In the genomic region with DNA sequence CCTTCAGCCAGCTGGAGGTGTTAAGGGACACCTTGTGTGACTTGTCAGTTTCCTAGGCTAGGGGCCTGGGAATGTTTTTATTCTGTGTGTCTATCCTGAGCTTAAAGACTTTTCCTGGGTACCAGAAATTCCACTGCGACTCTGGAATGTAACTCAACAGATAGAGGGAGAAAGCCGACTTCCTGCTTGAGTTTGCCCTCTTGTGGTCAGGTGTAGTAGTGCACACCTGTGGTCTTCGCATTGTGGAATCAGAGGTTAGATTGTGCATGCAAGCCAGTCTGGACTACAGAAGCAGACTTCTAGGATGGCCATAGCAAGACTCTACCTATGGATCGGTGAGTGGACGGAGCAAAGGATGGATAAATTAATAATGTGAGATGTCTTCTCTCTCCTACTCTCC, we compare ENCODE assay signal across 7 mouse cellular contexts. TPM values are rescaled to one million over a fixed set of nuclear protein-coding genes. Genes with fewer than 3 reads are reported as not detected.
DNase-seq lines count a peak whose midpoint lies in the region; ATAC-seq and TF ChIP-seq lines count a peak whose summit lies in the region.

No protein-coding gene starts in this region.

- ATAC-seq in megakaryocyte, adult 5-6 weeks (ENCODE audit: poor library complexity, severe bottlenecking) = peak; percentile 42; the same call in 1 of the 2 replicates

- H3K4me3 ChIP-seq in testis, adult 2 months (ENCODE audit: control insufficient read depth, low read depth, low read length) = no peak overlapping the region

- DNase-seq in testis, postnatal 10 days (ENCODE audit: low spot score) = no peak
- peak; percentile 63 for DNase-seq in brain, embryonic 14.5 days (ENCODE audit: low read depth)
- DNase-seq in induced T-regulatory cell, adult 2 months (ENCODE audit: low read depth) = peak; percentile 75
- peak; percentile 76 for DNase-seq in thymus, postnatal 4 days
- DNase-seq in layer of hippocampus, adult 9-11 months = no peak

- no peak for TF ChIP-seq POLR2A in testis, adult 2 months (IDR thresholded peaks at IDR 0.05; ENCODE audit: control insufficient read depth, low read depth, low read length)
- TF ChIP-seq POLR2A in brain, embryonic 14.5 days (IDR thresholded peaks at IDR 0.05; ENCODE audit: borderline replicate concordance, extremely low read depth, insufficient read depth, insufficient read length, poor library complexity, severe bottlenecking) = no peak

- no peaks in the 10 kb centered on the region for H3K36me3 ChIP-seq in testis, adult 2 months (ENCODE audit: control insufficient read depth, insufficient read depth, low read length)

- H3K4me1 ChIP-seq in testis, adult 2 months (ENCODE audit: control insufficient read depth, insufficient read depth, low read length) = no peaks in the 10 kb centered on the region

- TF ChIP-seq CTCF in testis, adult 2 months (IDR thresholded peaks at IDR 0.05; ENCODE audit: control insufficient read depth, insufficient read depth, insufficient replicate concordance, low read depth, low read length) = peak; percentile 25; the same call in 1 of the 2 replicates
- peak; percentile 67; the same call in 1 of the 2 replicates for TF ChIP-seq CTCF in brain, embryonic 14.5 days (IDR thresholded peaks at IDR 0.05; ENCODE audit: borderline replicate concordance, extremely low read depth, insufficient read depth, insufficient read length)

- H3K27ac ChIP-seq in testis, adult 2 months (ENCODE audit: control insufficient read depth, insufficient read depth, low read depth, low read length) = no peak overlapping the region

- no peaks in the 10 kb centered on the region for H3K27me3 ChIP-seq in testis, adult 2 months (ENCODE audit: control insufficient read depth, insufficient read depth, low read length)

RNA-seq across cellular contexts. Expression of gene Gm10309, which starts 33.3 kb away (rescaled TPM):
- polyA plus RNA-seq in testis, adult 2 months (2012; rRNA removed) = 5.3 and 5.4 TPM in 2 replicates
- polyA plus RNA-seq in brain, embryonic 14.5 days (2012; rRNA removed) = not detected in 2 replicates
- not detected in 2 replicates for total RNA-seq in megakaryocyte, adult 5-6 weeks (2015)
- total RNA-seq in megakaryocyte, adult 5-6 weeks (2017) = not detected in 2 replicates

Comparison
In these comparisons a context has a peak if more than half of its experiments do, and no peak if none do; other contexts are left out.
1. DNase-seq: peak in brain, embryonic 14.5 days (single experiment), induced T-regulatory cell, adult 2 months (single experiment) and thymus, postnatal 4 days (single experiment); none in testis, postnatal 10 days (single experiment) and layer of hippocampus, adult 9-11 months (single experiment).